Mouse (Mus musculus): ENCODE measurements at regions not wholly inside any gene's neighbourhood (a gene's known extent, or its start where the extent isn't known, plus 50 kb on each side); places are given as distances from the start of the nearest gene placed in this dataset.

DNA sequence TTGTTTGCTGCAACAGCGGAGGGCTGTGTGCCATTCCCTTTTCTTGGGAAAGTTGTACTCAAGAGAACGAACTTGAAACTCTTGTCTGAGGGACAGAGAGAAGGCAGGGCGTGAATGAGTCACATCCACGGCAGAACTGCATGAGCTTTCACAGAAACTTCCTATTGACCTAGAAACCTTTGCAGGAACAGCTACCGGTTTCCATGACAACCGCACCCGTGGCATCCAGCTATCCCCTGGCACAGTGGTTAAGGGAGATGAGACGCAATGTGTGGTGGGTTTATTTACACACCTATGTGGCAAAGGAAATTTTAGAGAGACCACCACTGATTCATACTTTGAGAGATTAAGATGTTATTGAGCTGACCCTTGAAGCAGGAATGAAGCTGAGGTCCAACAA is 163.5 kb upstream of the Onecut1 start:
- TF ChIP-seq CTCF (conservative IDR thresholded peaks at IDR 0.05; ENCODE audit: low read length) = no peak
- no peak for TF ChIP-seq NANOG (IDR thresholded peaks at IDR 0.05; ENCODE audit: borderline replicate concordance, low read length)
